Mouse (Mus musculus) small intestine, adult 2 months (tissue): ENCODE results near the gene Klhdc4. TPM values are rescaled to one million over a fixed set of nuclear protein-coding genes. Genes with fewer than 3 reads are reported as not detected.

ENCODE experiments used
- H3K27ac ChIP-seq: fragments of 200-500 bp; 2 replicates; pipeline ENCODE4 v1.5.1; 2012; ENCODE audit warnings: low read depth, low read length, control low read depth, inconsistent platforms; ENCODE audit not compliant: insufficient read depth
- H3K27me3 ChIP-seq: fragments of 200-500 bp; 2 replicates; pipeline ENCODE4 v1.6.1; 2012; ENCODE audit warnings: mild to moderate bottlenecking, moderate library complexity, low read length, inconsistent platforms; ENCODE audit not compliant: control insufficient read depth, insufficient read depth
- H3K36me3 ChIP-seq: fragments of 200-500 bp; 2 replicates; pipeline ENCODE4 v1.6.1; 2012; ENCODE audit warnings: mild to moderate bottlenecking, low read length, control low read depth, inconsistent platforms; ENCODE audit not compliant: control insufficient read depth, insufficient read depth
- H3K4me1 ChIP-seq: fragments of 200-500 bp; 2 replicates; pipeline ENCODE4 v1.6.1; 2012; ENCODE audit warnings: low read length, inconsistent platforms, mixed read lengths; ENCODE audit not compliant: control insufficient read depth, insufficient read depth, insufficient read length
- H3K4me3 ChIP-seq: fragments of 200-500 bp; 2 replicates; pipeline ENCODE4 v1.5.1; 2012; ENCODE audit warnings: low read depth, mild to moderate bottlenecking, control low read depth, inconsistent platforms, low read length, moderate library complexity
- CTCF ChIP-seq: fragments of 200-500 bp; IDR thresholded peaks from 2 replicates; pipeline ENCODE4 v1.5.1; 2012; ENCODE audit warnings: low read depth, mild to moderate bottlenecking, control low read depth, inconsistent platforms, low read length, moderate library complexity, mixed read lengths; ENCODE audit not compliant: insufficient replicate concordance, insufficient read length; ENCODE audit errors: extremely low read depth
- POLR2A ChIP-seq: fragments of 200-500 bp; IDR thresholded peaks from 2 replicates; pipeline ENCODE4 v1.6.1; 2012; ENCODE audit warnings: low read depth, mild to moderate bottlenecking, control low read depth, inconsistent platforms, low read length, moderate library complexity
- WGBS: fragments of 180-500 bp; shearing (Covaris S2); methylation state at CpG from one replicate; pipeline ENCODE4 v1.1.7; 2018; 5-methylcytosine and 5-hydroxymethylcytosine counted together
- polyA plus RNA-seq: library from polyadenylated mRNA; depleted of rRNA; stranded (reverse); fragments of >200 nt; gene quantifications from 2 replicates; pipeline ENCODE4 v1.2.3, GENCODE M21; 2012

Klhdc4 gene
- polyA plus RNA-seq, 1 experiment: 10.8 TPM

- H3K4me1 ChIP-seq: no peaks in the 10 kb centered on the region
- H3K4me3 ChIP-seq: no peak overlapping the region
- TF ChIP-seq POLR2A (no peak), CTCF (no peak)
- 77% methylated on average over 2 of the region's 2 CpGs for WGBS
- no peaks in the 10 kb centered on the region for H3K36me3 ChIP-seq
- no peak overlapping the region for H3K27ac ChIP-seq
- no peaks in the 10 kb centered on the region for H3K27me3 ChIP-seq
These were observed 40.8 kb upstream of the Klhdc4 start for GRCm38 (mm10) chr8:121870190-121870589.

- Histone ChIP-seq H3K27ac (no peak overlapping the region), H3K36me3 (no peaks in the 10 kb centered on the region), H3K27me3 (no peaks in the 10 kb centered on the region), H3K4me3 (no peak overlapping the region), H3K4me1 (no peaks in the 10 kb centered on the region)
- TF ChIP-seq POLR2A: no peak
- TF ChIP-seq CTCF: no peak
- 62% methylated on average over 7 of the region's 7 CpGs for WGBS
These were observed 39.5 kb upstream of the Klhdc4 start for GRCm38 (mm10) chr8:121868896-121869295.

GRCm38 (mm10) chr8:121868196-121868595 is 38.8 kb upstream of the Klhdc4 start:
- no peak overlapping the region for H3K4me3 ChIP-seq
- H3K4me1 ChIP-seq: no peaks in the 10 kb centered on the region
- 90% methylated on average over 5 of the region's 5 CpGs for WGBS
- no peak for TF ChIP-seq POLR2A
- no peak for TF ChIP-seq CTCF
- no peaks in the 10 kb centered on the region for H3K27me3 ChIP-seq
- H3K27ac ChIP-seq: no peak overlapping the region
- H3K36me3 ChIP-seq: no peaks in the 10 kb centered on the region

GRCm38 (mm10) chr8:121865356-121865755 is 36.0 kb upstream of the Klhdc4 start:
- TF ChIP-seq CTCF: no peak
- TF ChIP-seq POLR2A: no peak
- H3K36me3 ChIP-seq: no peaks in the 10 kb centered on the region
- no peak overlapping the region for H3K4me3 ChIP-seq
- H3K4me1 ChIP-seq: no peaks in the 10 kb centered on the region
- no peak overlapping the region for H3K27ac ChIP-seq
- no peaks in the 10 kb centered on the region for H3K27me3 ChIP-seq
- WGBS: 48% methylated on average over 8 of the region's 8 CpGs

GRCm38 (mm10) chr8:121861806-121862548 is 32.6 kb upstream of the Klhdc4 start:
- H3K27ac ChIP-seq: no peak overlapping the region
- no peaks in the 10 kb centered on the region for H3K36me3 ChIP-seq
- TF ChIP-seq POLR2A (no peak), CTCF (no peak)
- H3K27me3 ChIP-seq: no peaks in the 10 kb centered on the region
- 20% methylated on average over 12 of the region's 12 CpGs for WGBS
- H3K4me3 ChIP-seq: no peak overlapping the region
- no peaks in the 10 kb centered on the region for H3K4me1 ChIP-seq

GRCm38 (mm10) chr8:121861276-121861675 is 31.9 kb upstream of the Klhdc4 start:
- Histone ChIP-seq H3K27me3 (no peaks in the 10 kb centered on the region), H3K4me3 (no peak overlapping the region), H3K27ac (no peak overlapping the region), H3K4me1 (no peaks in the 10 kb centered on the region), H3K36me3 (no peaks in the 10 kb centered on the region)
- WGBS: 46% methylated on average over 6 of the region's 6 CpGs
- TF ChIP-seq CTCF (no peak), POLR2A (no peak)

- H3K27me3 ChIP-seq: no peaks in the 10 kb centered on the region
- no peak overlapping the region for H3K27ac ChIP-seq
- H3K4me3 ChIP-seq: no peak overlapping the region
- H3K4me1 ChIP-seq: no peaks in the 10 kb centered on the region
- no peaks in the 10 kb centered on the region for H3K36me3 ChIP-seq
- no peak for TF ChIP-seq CTCF
- TF ChIP-seq POLR2A: no peak
- 59% methylated on average over 2 of the region's 2 CpGs for WGBS
These were observed 28.4 kb upstream of the Klhdc4 start for GRCm38 (mm10) chr8:121857747-121858146.
